In genomic region chrX:99043275-99043674, GRCm38 (mm10) we compare ENCODE assay signal across 9 mouse cellular contexts. TPM values are rescaled to one million over a fixed set of nuclear protein-coding genes. Genes with fewer than 3 reads are reported as not detected.
DNase-seq lines count a peak whose midpoint lies in the region; ATAC-seq and TF ChIP-seq lines count a peak whose summit lies in the region.
"Had no signal": no experiment of that assay in that cellular context is flagged by ENCODE, and none has a peak within 500 bp of the region (broad histone marks: within the 10 kb centered on the region; RNA-seq: fewer than 3 reads in every experiment).

No protein-coding gene starts in this region.

- TF ChIP-seq CTCF in gastrocnemius, adult 2 months (IDR thresholded peaks at IDR 0.05), result no peak
- no peak for TF ChIP-seq CTCF in E14TG2a.4 (conservative IDR thresholded peaks at IDR 0.05; ENCODE audit: low read length)
- no peak for TF ChIP-seq CTCF in heart, postnatal 0 days (IDR thresholded peaks at IDR 0.05; ENCODE audit: low read depth)
- no peak for TF ChIP-seq CTCF in liver, postnatal 0 days (IDR thresholded peaks at IDR 0.05; ENCODE audit: low read depth)

- H3K36me3 ChIP-seq in E14TG2a.4 (ENCODE audit: insufficient read depth, low read length), result no peaks in the 10 kb centered on the region
- H3K36me3 ChIP-seq in heart, postnatal 0 days (replicated peaks; ENCODE audit: control insufficient read depth, insufficient read depth, low read length), result no peaks in the 10 kb centered on the region
- H3K36me3 ChIP-seq in liver, postnatal 0 days (replicated peaks; ENCODE audit: insufficient read depth, low read length), result no peaks in the 10 kb centered on the region

- peak overlapping the region; percentile 89 for H3K27ac ChIP-seq in gastrocnemius, adult 2 months
- peak overlapping the region; percentile 85 for H3K27ac ChIP-seq in heart, postnatal 0 days (ENCODE audit: low read depth)
- peak overlapping the region; percentile 66 for H3K27ac ChIP-seq in liver, postnatal 0 days (ENCODE audit: low read depth)

- TF ChIP-seq EP300 in heart, postnatal 0 days (IDR thresholded peaks at IDR 0.05; ENCODE audit: low read depth), result no peak
- no peak for TF ChIP-seq EP300 in liver, postnatal 0 days (IDR thresholded peaks at IDR 0.05; ENCODE audit: low read depth)

- no peak for ATAC-seq in heart, postnatal 0 days (ENCODE audit: insufficient read depth, low read depth)
- ATAC-seq in liver, postnatal 0 days, result no peak

- H3K9ac ChIP-seq in heart, postnatal 0 days (replicated peaks; ENCODE audit: low read depth, low read length), result peak overlapping the region; percentile 76
- H3K9ac ChIP-seq in liver, postnatal 0 days (replicated peaks), result peak overlapping the region; percentile 57

- H3K4me3 ChIP-seq in gastrocnemius, adult 2 months, result peak overlapping the region; percentile 81
- H3K4me3 ChIP-seq in E14TG2a.4 (replicated peaks; ENCODE audit: low read length), result peak overlapping the region; percentile 81
- peak overlapping the region; percentile 62 for H3K4me3 ChIP-seq in heart, postnatal 0 days (ENCODE audit: low read depth, low read length)
- H3K4me3 ChIP-seq in liver, postnatal 0 days (ENCODE audit: low read depth, low read length), result peak overlapping the region; percentile 56

- DNase-seq in gastrocnemius, adult 2 months, result no peak
- DNase-seq in gastrocnemius, postnatal 25 days, result no peak
- DNase-seq in heart, postnatal 0 days (ENCODE audit: low spot score), result no peak
- no peak for DNase-seq in liver, postnatal 0 days
- DNase-seq in thymus, postnatal 10 days (ENCODE audit: low spot score in 2 of 2), result no peak
- DNase-seq in urinary bladder, postnatal 10 days (ENCODE audit: low spot score), result no peak
- no peak for DNase-seq in gastrocnemius, adult 18-20 months (ENCODE audit: low spot score)
- DNase-seq: adrenal gland, postnatal 10 days had no signal

- WGBS in heart, postnatal 0 days, result 31% methylated on average over 6 of the region's 6 CpGs
- WGBS in liver, postnatal 0 days (ENCODE audit: insufficient replicate concordance), result 30% methylated on average over 6 of the region's 6 CpGs

- peaks cover 48% of the 10 kb centered on the region for H3K4me1 ChIP-seq in E14TG2a.4 (replicated peaks; ENCODE audit: low read depth, low read length)
- H3K4me1 ChIP-seq in heart, postnatal 0 days (ENCODE audit: control insufficient read depth, insufficient read depth), result peaks cover 13% of the 10 kb centered on the region; the same call in 1 of the 2 replicates
- H3K4me1 ChIP-seq in liver, postnatal 0 days (ENCODE audit: insufficient read depth), result no peaks in the 10 kb centered on the region; the same call in 1 of the 2 replicates

- H3K27me3 ChIP-seq in E14TG2a.4 (ENCODE audit: insufficient read depth, low read length), result peaks cover 12% of the 10 kb centered on the region; the same call in 1 of the 2 replicates
- no peaks in the 10 kb centered on the region for H3K27me3 ChIP-seq in heart, postnatal 0 days (ENCODE audit: control insufficient read depth, insufficient read depth, low read length)
- no peaks in the 10 kb centered on the region for H3K27me3 ChIP-seq in liver, postnatal 0 days (ENCODE audit: insufficient read depth, low read length)

- H3K9me3 ChIP-seq in E14TG2a.4 (ENCODE audit: low read length), result no peaks in the 10 kb centered on the region
- no peaks in the 10 kb centered on the region for H3K9me3 ChIP-seq in heart, postnatal 0 days (replicated peaks; ENCODE audit: control insufficient read depth, low read length)
- H3K9me3 ChIP-seq in liver, postnatal 0 days (ENCODE audit: low read length), result no peaks in the 10 kb centered on the region

- peak overlapping the region; percentile 81 for H3K4me2 ChIP-seq in heart, postnatal 0 days (ENCODE audit: low read depth, low read length)
- H3K4me2 ChIP-seq in liver, postnatal 0 days (ENCODE audit: low read depth, low read length), result peak overlapping the region; percentile 81

- intact Hi-C loops in gastrocnemius, adult 2 months (cut with DNase I), result loop anchor here (5.0 kb wide), 1 partner anchor 51 kb away; no protein-coding TSS in a partner anchor

RNA-seq across cellular contexts. Expression of gene Stard8, which starts 40.2 kb away (rescaled TPM):
- 10 to 100 TPM; 11.1 to 18.2 TPM for total RNA-seq in gastrocnemius, adult 2 months (2021)
- total RNA-seq in gastrocnemius, postnatal 25 days (2021), result 10 to 100 TPM; 15.0 to 17.0 TPM
- 32.4 and 42.0 TPM in 2 replicates for total RNA-seq in heart, postnatal 0 days (2014; rRNA removed; ENCODE audit: low replicate concordance)
- polyA plus RNA-seq in heart, postnatal 0 days (2015; fragmentation: Nextera tagmentation; extraction: Ambion mirVana), result 13.6 and 14.5 TPM in 2 replicates
- polyA plus RNA-seq in liver, postnatal 0 days (2015; fragmentation: Nextera tagmentation; extraction: Ambion mirVana), result 2.8 and 3.1 TPM in 2 replicates
- total RNA-seq in gastrocnemius, adult 18-20 months (2021), result 10 to 100 TPM; 11.1 to 12.2 TPM
